Comparison of ENCODE assay signal across 16 mouse cellular contexts in the genomic region with DNA sequence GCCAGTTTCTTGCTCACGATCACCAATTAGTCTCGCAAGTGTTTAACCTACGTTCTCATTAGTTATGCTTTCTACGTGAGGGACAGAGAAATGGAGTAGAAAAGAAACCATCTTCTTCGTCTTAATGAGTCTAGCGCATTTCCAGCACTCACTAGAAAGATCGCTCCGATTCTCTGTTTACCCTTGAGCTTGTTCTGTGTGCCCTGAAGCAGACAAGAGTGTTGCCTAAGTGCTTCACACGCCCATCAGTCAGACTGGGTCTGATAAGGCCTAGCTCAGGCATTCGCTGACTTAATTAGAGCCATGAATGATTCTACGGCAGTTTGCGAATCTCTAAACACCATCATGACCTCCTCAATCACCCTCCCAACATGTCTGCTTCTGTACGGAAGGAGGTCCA. TPM values are rescaled to one million over a fixed set of nuclear protein-coding genes. Genes with fewer than 3 reads are reported as not detected.
DNase-seq lines count a peak whose midpoint lies in the region; ATAC-seq lines count a peak whose summit lies in the region.
"Had no signal": no experiment of that assay in that cellular context is flagged by ENCODE, and none has a peak within 500 bp of the region (broad histone marks: within the 10 kb centered on the region; RNA-seq: fewer than 3 reads in every experiment).

No protein-coding gene starts in this region.

- H3K9ac ChIP-seq in heart, embryonic 12.5 days: no peak overlapping the region
- no peak overlapping the region for H3K9ac ChIP-seq in lung, embryonic 15.5 days
- no peak overlapping the region for H3K9ac ChIP-seq in embryonic facial prominence, embryonic 14.5 days (ENCODE audit: low read depth, low read length)

- H3K9me3 ChIP-seq in heart, embryonic 12.5 days (replicated peaks): peaks cover 4% of the 10 kb centered on the region; the same call in 1 of the 2 replicates
- no peaks in the 10 kb centered on the region for H3K9me3 ChIP-seq in lung, embryonic 15.5 days
- H3K9me3 ChIP-seq in embryonic facial prominence, embryonic 14.5 days (ENCODE audit: control insufficient read depth, low read length): peaks cover 6% of the 10 kb centered on the region; the same call in 1 of the 2 replicates
- H3K9me3 ChIP-seq: hindbrain, embryonic 10.5 days had no signal

- no peak overlapping the region for H3K27ac ChIP-seq in heart, embryonic 12.5 days (ENCODE audit: poor library complexity, severe bottlenecking)
- H3K27ac ChIP-seq in lung, embryonic 15.5 days: no peak overlapping the region
- no peak overlapping the region for H3K27ac ChIP-seq in embryonic facial prominence, embryonic 14.5 days (replicated peaks; ENCODE audit: low read depth, low read length)
- H3K27ac ChIP-seq: hindbrain, embryonic 10.5 days; macrophage had no signal

- 44% methylated on average over 13 of the region's 13 CpGs for WGBS in heart, embryonic 12.5 days
- whole genome bisulfite sequencing in lung, embryonic 15.5 days: 22% methylated on average over 13 of the region's 13 CpGs
- 62% methylated on average over 13 of the region's 13 CpGs for WGBS in embryonic facial prominence, embryonic 14.5 days

- DNase-seq in heart, adult 8-10 months (ENCODE audit: low spot score): no peak
- DNase-seq in lung, postnatal 4 days: no peak
- no peak for DNase-seq in embryonic facial prominence, embryonic 14.5 days (ENCODE audit: low spot score)
- DNase-seq in lung, postnatal 36 days: peak; percentile 21
- DNase-seq: cerebellum, adult 11-12 months; gastrocnemius, postnatal 14 days; kidney, adult 11 months; kidney, postnatal 10 days; spleen, adult 18-20 months had no signal

- 0 out of 2 replicates have a peak overlapping the region, but pooled peaks have one; percentile 9 for H3K4me3 ChIP-seq in heart, embryonic 12.5 days
- no peak overlapping the region for H3K4me3 ChIP-seq in lung, embryonic 15.5 days
- H3K4me3 ChIP-seq in embryonic facial prominence, embryonic 14.5 days (ENCODE audit: low read depth, low read length): no peak overlapping the region
- H3K4me3 ChIP-seq: hindbrain, embryonic 10.5 days had no signal

- no peaks in the 10 kb centered on the region for H3K36me3 ChIP-seq in heart, embryonic 12.5 days
- no peaks in the 10 kb centered on the region for H3K36me3 ChIP-seq in lung, embryonic 15.5 days
- H3K36me3 ChIP-seq in embryonic facial prominence, embryonic 14.5 days (ENCODE audit: control insufficient read depth, insufficient read depth, low read length): no peaks in the 10 kb centered on the region
- H3K36me3 ChIP-seq: hindbrain, embryonic 10.5 days had no signal

- peaks cover 22% of the 10 kb centered on the region for H3K4me1 ChIP-seq in heart, embryonic 12.5 days (replicated peaks)
- H3K4me1 ChIP-seq in lung, embryonic 15.5 days: peaks cover 4% of the 10 kb centered on the region; the same call in 1 of the 2 replicates
- peaks cover 20% of the 10 kb centered on the region for H3K4me1 ChIP-seq in embryonic facial prominence, embryonic 14.5 days (ENCODE audit: control insufficient read depth, insufficient read depth, low read length)

- H3K4me2 ChIP-seq in heart, embryonic 12.5 days: peak overlapping the region; percentile 56
- H3K4me2 ChIP-seq in lung, embryonic 15.5 days: peak overlapping the region; percentile 46
- H3K4me2 ChIP-seq in embryonic facial prominence, embryonic 14.5 days (ENCODE audit: low read depth, low read length): peak overlapping the region; percentile 35

- H3K27me3 ChIP-seq in heart, embryonic 12.5 days (replicated peaks): no peaks in the 10 kb centered on the region
- H3K27me3 ChIP-seq in lung, embryonic 15.5 days: no peaks in the 10 kb centered on the region
- H3K27me3 ChIP-seq in embryonic facial prominence, embryonic 14.5 days (replicated peaks; ENCODE audit: control insufficient read depth, insufficient read depth, low read length): no peaks in the 10 kb centered on the region

- no peak for ATAC-seq in heart, embryonic 12.5 days (ENCODE audit: insufficient number of reproducible peaks, low FRiP score)
- no peak for ATAC-seq in lung, embryonic 15.5 days (ENCODE audit: borderline replicate concordance, extremely low read depth, low FRiP score, low TSS enrichment)
- ATAC-seq in embryonic facial prominence, embryonic 14.5 days (ENCODE audit: low read depth): no peak
- no peak for ATAC-seq in megakaryocyte-erythroid progenitor cell, adult 5-6 weeks (replicated peaks; ENCODE audit: low FRiP score, low TSS enrichment, poor library complexity, severe bottlenecking)
- ATAC-seq: midbrain, embryonic 16.5 days had no signal

RNA-seq across cellular contexts. Expression of a gene that starts 7.5 kb away (rescaled TPM):
- 20.9 and 23.7 TPM in 2 replicates for polyA plus RNA-seq in heart, embryonic 12.5 days (2016; fragmentation: Nextera tagmentation; extraction: Ambion mirVana)
- total RNA-seq in heart, adult 8-10 months (2022): 10 to 100 TPM; 10.9 to 15.1 (median 12.2) TPM
- 9.3 and 13.0 TPM in 2 replicates for polyA plus RNA-seq in lung, embryonic 15.5 days (2015; fragmentation: Nextera tagmentation; extraction: Ambion mirVana)
- 30.7 and 36.5 TPM in 2 replicates for polyA plus RNA-seq in embryonic facial prominence, embryonic 14.5 days (2014; fragmentation: Nextera tagmentation; extraction: Ambion mirVana)
- total RNA-seq in megakaryocyte-erythroid progenitor cell, adult 5-6 weeks (2014; fragmentation: Nextera tagmentation): 0.02 TPM in 1 of 2 replicates, not detected in the other
- total RNA-seq in megakaryocyte-erythroid progenitor cell, adult 5-6 weeks (2017): not detected in 2 replicates
- total RNA-seq: common myeloid progenitor, adult 5-6 weeks had no signal
- polyA plus RNA-seq: macrophage had no signal
